Mouse (Mus musculus) natural killer cell, adult 2 months (primary cell): Measurements from ENCODE around the gene Dmkn.
"Not testable (repeated sequence)": the region's sequence is repeated elsewhere in the genome, so short reads cannot be mapped to it uniquely, and the experiment has no call there.

Source experiments
- DNase-seq, 2 experiments: peaks; one replicate each; pipeline ENCODE4 v3.0.0; 2022; ENCODE audit warnings: low spot score in 2 of 2

The Dmkn gene

DNA sequence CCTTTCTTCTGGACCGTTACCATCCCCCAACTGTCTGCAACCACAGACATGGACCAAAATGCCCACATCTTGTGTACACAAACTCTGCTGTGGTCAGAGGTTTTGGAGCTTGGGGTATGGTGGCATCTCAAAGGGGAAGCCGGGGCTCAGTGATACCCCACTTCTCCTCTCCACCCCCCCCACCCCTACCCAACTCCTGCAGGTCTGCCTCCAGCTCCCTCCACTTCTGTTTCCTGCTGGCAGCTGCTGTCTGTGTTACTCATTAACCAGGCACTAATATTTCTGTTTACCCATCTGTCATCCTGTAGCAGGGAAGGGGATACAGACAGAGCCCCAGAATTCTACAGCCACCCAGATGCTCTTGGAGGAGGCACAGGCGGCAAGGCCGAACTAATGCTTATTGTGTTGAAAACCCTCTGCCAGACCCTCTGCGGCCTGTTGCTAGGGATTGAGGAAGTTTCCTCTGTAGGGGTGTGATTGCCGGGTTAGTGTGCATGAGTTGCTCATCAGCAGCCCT, 48.8 kb downstream of the Dmkn start:
- no peak for DNase-seq

DNA sequence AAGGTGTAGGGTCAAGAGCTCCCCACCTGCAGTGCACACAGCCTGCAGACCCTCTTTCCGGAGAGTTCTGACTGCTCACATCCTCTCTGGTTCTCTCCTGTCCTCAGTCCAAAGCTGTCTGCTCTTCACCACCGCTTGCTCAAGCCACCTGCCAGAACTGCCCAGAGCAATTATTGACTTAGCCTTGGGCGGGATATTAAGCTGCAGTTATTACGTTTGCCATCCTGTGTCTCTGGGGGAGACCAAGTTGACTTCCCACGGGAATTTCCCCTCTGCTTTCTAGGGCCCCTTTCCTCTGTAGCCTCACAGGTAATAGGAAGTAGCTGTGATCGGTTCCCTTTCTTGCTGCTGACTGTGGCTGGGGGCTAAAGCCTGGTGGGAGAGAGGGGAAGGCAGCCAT, 56.6 kb downstream of the Dmkn start:
- DNase-seq: no peak

DNA sequence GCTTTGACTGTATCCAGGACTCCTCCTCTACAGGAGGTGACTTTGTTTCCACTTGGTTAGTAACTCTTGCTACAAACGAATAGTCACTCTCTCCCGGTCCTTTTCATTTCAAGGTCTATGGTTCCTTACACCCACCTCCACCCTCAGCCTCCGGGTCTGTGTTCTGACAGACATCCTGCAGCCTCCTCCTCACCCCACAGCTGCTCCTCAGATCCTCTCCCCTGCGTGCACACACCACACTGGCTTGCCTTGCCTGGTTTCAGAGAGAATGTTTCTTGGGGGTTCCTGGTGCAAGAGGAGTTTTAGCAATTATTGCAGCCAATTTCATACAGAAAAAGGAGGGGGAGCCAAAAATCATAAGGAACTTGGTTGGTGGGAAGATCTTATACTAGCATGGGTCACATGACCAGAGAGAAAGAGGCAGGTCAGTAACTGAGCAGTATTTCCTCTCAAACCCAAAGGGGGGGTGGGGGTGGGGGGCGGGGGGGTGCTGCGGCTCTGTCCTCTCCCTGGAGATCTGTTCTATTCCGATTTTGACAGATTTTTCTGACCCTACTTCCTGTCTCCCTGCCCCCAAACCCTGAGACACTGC, 57.4 kb downstream of the Dmkn start:
- DNase-seq: no peak

DNA sequence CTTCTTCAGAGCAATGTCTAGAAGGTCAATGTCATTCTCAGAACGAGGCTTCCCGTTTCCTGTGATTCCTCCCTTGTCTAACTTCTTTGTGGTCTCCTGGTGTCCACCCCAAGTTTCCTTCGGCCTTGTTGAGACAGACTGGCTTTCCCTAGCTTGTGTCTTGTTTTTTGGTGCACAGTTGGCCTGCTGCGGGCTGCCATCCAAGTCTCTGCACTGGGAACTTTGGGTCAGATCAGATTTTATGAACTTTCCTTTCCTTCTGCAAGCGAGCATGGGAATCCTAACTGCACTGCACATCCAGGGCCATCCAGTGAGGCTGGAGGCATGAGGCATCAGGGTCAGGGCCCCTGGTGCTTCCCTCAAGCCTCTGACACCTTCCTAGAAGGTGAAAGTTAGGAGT, 58.0 kb downstream of the Dmkn start:
- DNase-seq: no peak

DNA sequence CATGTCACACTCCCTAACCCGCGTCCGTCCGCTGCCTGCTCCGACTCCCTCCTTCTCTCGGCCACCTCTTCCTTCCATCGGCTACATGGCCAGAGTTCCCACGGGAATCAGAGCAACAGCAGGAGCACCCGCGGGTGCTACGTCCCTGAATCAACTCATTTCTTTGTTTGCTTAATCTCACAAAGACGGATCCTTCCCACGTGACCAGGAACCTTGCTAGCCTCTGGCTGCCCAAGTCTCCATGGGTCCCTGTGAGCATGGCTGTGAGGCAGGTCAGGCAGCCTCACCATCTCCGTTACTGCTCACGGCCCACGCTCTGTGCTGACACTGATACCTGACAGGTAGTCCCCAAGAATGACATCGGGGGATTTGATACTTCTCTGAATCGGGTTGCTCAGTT, 60.1 kb downstream of the Dmkn start, which contains the start of gene Ffar2:
Gene Ffar2 (minus strand): TSS at position 101 of the 400 bp plus-strand sequence.
- DNase-seq: no peak

DNA sequence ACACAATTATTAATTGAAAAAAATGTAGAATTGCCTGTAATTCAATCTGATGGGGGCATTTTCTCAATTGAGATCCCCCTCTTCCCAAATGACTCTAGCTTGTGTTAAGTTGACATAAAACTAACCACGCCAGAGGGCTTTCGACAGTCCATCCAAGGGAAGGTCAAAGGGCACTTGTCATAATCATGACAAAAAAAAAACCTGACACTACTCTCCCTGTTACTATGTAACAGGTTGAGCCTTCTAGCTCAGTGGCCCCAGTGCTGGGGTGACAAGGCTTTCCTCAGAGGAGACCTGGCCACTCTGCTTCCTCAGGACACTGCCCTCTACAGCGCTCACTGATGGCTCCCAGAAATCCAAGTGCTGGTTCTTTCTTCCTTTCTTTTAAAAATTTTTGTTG, 60.8 kb downstream of the Dmkn start:
- no peak for DNase-seq

DNA sequence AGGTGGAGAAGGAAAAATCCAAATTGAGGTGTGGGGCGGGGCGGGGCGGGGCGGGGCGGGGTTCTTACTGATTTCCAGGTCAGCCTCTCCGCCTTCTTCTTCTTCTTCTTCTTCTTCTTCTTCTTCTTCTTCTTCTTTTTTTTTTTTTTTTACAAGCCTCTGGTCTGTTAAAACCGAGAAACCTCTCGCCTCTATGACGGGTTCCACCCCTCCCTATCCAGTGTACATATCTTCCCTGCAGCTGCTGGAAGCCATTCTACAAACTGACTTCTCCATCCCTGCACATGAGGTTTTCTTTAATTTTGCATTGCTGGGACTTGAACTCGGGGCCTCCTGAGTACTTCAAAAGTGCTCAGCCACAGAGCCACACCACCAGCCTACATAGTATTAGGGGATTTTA, 63.1 kb downstream of the Dmkn start:
- DNase-seq: no peak

DNA sequence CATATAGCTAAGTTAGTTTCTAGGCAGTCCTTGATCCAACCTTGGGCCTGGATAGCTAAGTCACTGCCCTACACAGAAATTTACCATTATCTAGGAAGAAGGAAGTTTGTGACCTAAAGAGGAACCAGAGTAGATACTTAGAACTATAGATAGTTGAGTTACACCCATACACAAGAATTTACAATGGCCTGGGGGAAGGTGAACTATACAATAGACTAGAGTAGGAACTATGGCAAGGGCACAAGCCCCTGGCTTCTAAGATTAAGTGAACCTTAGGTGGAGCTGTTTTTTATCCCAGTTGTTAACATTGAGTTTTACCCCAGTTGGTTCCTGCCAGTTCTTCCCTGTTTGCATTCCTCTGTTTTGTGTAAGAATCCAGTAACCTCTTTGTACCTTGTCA, 65.3 kb downstream of the Dmkn start:
- DNase-seq: not testable (repeated sequence)

DNA sequence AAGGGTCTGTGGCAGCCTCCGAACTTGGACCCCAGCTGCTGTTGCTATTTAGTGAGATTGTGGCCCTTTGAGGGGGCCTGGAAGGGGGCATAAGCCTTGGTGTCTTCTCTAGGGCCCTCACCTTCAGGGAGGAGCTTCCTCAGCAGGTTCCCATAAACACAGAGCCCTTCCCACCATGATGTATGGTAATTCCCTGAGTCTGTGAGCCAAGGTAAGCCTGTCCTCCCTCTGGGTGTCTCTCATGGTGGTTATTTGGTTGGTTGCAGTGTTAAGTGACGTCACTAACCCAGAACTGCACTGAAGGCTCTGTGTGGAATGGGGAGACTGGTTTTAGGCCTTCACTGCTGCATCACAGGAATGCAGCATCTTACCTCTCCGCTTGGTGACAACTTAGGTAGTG, 65.9 kb downstream of the Dmkn start:
- no peak for DNase-seq
